Mouse (Mus musculus): ENCODE results near the gene Rras.

The Rras gene

GRCm38 (mm10) chr7:45026256-45026655 is 8.5 kb downstream of the Rras start:
- no peak for DNase-seq (ENCODE audit: low read depth)

- no peak for DNase-seq (ENCODE audit: low read depth)
Observed at GRCm38 (mm10) chr7:45027761-45028160, 10.0 kb downstream of the Rras start.

GRCm38 (mm10) chr7:45028351-45028750 is 10.6 kb downstream of the Rras start:
- DNase-seq (ENCODE audit: low read depth), result no peak

GRCm38 (mm10) chr7:45029995-45030394 is 12.2 kb downstream of the Rras start:
- no peak for DNase-seq (ENCODE audit: low read depth)

GRCm38 (mm10) chr7:45030857-45031256 is 13.1 kb downstream of the Rras start:
- DNase-seq (ENCODE audit: low read depth), result no peak

- no peak for DNase-seq (ENCODE audit: low read depth)
Observed at GRCm38 (mm10) chr7:45033722-45034359, 16.1 kb downstream of the Rras start.

GRCm38 (mm10) chr7:45035631-45036030 is 17.9 kb downstream of the Rras start:
- no peak for DNase-seq (ENCODE audit: low read depth)

- DNase-seq (ENCODE audit: low read depth), result no peak
Observed at GRCm38 (mm10) chr7:45036702-45037101, 18.9 kb downstream of the Rras start.

GRCm38 (mm10) chr7:45037720-45038361 is 20.1 kb downstream of the Rras start:
- DNase-seq (ENCODE audit: low read depth), result no peak

GRCm38 (mm10) chr7:45038411-45038810 is 20.6 kb downstream of the Rras start:
- DNase-seq (ENCODE audit: low read depth), result no peak

GRCm38 (mm10) chr7:45040851-45041250 is 23.1 kb downstream of the Rras start:
- DNase-seq (ENCODE audit: low read depth), result no peak

GRCm38 (mm10) chr7:45043307-45043706 is 25.5 kb downstream of the Rras start:
- no peak for DNase-seq (ENCODE audit: low read depth)

GRCm38 (mm10) chr7:45045741-45046140 is 28.0 kb downstream of the Rras start:
- no peak for DNase-seq (ENCODE audit: low read depth)

- no peak for DNase-seq (ENCODE audit: low read depth)
Observed at GRCm38 (mm10) chr7:45046853-45047350, 29.1 kb downstream of the Rras start.

GRCm38 (mm10) chr7:45047491-45047890 is 29.7 kb downstream of the Rras start:
- DNase-seq (ENCODE audit: low read depth), result no peak

- DNase-seq (ENCODE audit: low read depth), result no peak
Observed at GRCm38 (mm10) chr7:45048001-45048890, 30.5 kb downstream of the Rras start.

GRCm38 (mm10) chr7:45048923-45049657 is 31.3 kb downstream of the Rras start:
- no peak for DNase-seq (ENCODE audit: low read depth)

- DNase-seq (ENCODE audit: low read depth), result peak; percentile 60
Observed at GRCm38 (mm10) chr7:45050945-45051600, 33.3 kb downstream of the Rras start.

- DNase-seq (ENCODE audit: low read depth), result no peak
Observed at GRCm38 (mm10) chr7:45051601-45051974, 33.8 kb downstream of the Rras start.

- peak; percentile 26 for DNase-seq (ENCODE audit: low read depth)
Observed at GRCm38 (mm10) chr7:45052181-45052861, 34.6 kb downstream of the Rras start.

- no peak for DNase-seq (ENCODE audit: low read depth)
Observed at GRCm38 (mm10) chr7:45052862-45053116, 35.0 kb downstream of the Rras start, which contains the start of gene Prr12. Gene Prr12, minus strand, starts transcription at chr7:45052881.

Measured in c-Kit-positive CD71-negative TER-119-negative erythroid progenitor cells, embryonic 14.5 days (primary cell).